Mouse (Mus musculus) hindbrain, embryonic 16.5 days (tissue): ENCODE data around the gene Tmem218. TPM values are rescaled to one million over a fixed set of nuclear protein-coding genes. Genes with fewer than 3 reads are reported as not detected.

Experiments used
- ATAC-seq: fragments of 200-750 bp; cut with Nextera tagmentation; 2 replicates; pipeline ENCODE4 v1.8.0; 2017; ENCODE audit warnings: moderate TSS enrichment, moderate library complexity
- H3K27ac ChIP-seq: fragments of 300-500 bp; sonication (generic); 2 replicates; pipeline ENCODE4 v1.5.1; 2014; ENCODE audit warnings: low read depth, mild to moderate bottlenecking, control low read depth, low read length, moderate library complexity
- H3K27me3 ChIP-seq: fragments of 300-500 bp; sonication (generic); replicated peaks from 2 replicates; pipeline ENCODE4 v1.6.1; 2014; ENCODE audit warnings: low read length; ENCODE audit not compliant: control insufficient read depth, insufficient read depth
- H3K36me3 ChIP-seq: fragments of 300-500 bp; sonication (generic); 2 replicates; pipeline ENCODE4 v1.6.1; 2014; ENCODE audit warnings: mild to moderate bottlenecking, low read length, moderate library complexity, mixed read lengths; ENCODE audit not compliant: control insufficient read depth, insufficient read depth
- H3K4me1 ChIP-seq: fragments of 300-500 bp; sonication (generic); 2 replicates; pipeline ENCODE4 v1.6.1; 2014; ENCODE audit warnings: low read depth, low read length; ENCODE audit not compliant: control insufficient read depth, insufficient read depth
- H3K4me2 ChIP-seq: fragments of 300-500 bp; sonication (generic); 2 replicates; pipeline ENCODE4 v1.6.1; 2014; ENCODE audit warnings: mild to moderate bottlenecking, low read length, control low read depth, moderate library complexity
- H3K4me3 ChIP-seq: fragments of 300-500 bp; sonication (generic); 2 replicates; pipeline ENCODE4 v1.5.1; 2014; ENCODE audit warnings: mild to moderate bottlenecking, low read length, control low read depth, moderate library complexity
- H3K9ac ChIP-seq: fragments of 300-500 bp; sonication (generic); 2 replicates; pipeline ENCODE4 v1.6.1; 2014; ENCODE audit warnings: low read depth, mild to moderate bottlenecking, control low read depth, low read length, moderate library complexity
- H3K9me3 ChIP-seq: fragments of 300-500 bp; sonication (generic); 2 replicates; pipeline ENCODE4 v1.6.1; 2014; ENCODE audit warnings: mild to moderate bottlenecking, low read length, moderate library complexity; ENCODE audit not compliant: control insufficient read depth
- WGBS: fragments of 180-500 bp; shearing (Covaris S2); extraction: QIAGEN DNeasy Blood & Tissue Kit; methylation state at CpG from one replicate; pipeline ENCODE4 v1.1.7; 2014; 5-methylcytosine and 5-hydroxymethylcytosine counted together
- polyA plus RNA-seq: library from polyadenylated mRNA; unstranded; fragments of >200 nt; fragmentation: Nextera tagmentation; extraction: Ambion mirVana; gene quantifications from 2 replicates; pipeline ENCODE4 v1.2.1, GENCODE M21; 2015

Tmem218 gene
- polyA plus RNA-seq, 1 experiment from 2014 or later: 11.0 TPM

DNA sequence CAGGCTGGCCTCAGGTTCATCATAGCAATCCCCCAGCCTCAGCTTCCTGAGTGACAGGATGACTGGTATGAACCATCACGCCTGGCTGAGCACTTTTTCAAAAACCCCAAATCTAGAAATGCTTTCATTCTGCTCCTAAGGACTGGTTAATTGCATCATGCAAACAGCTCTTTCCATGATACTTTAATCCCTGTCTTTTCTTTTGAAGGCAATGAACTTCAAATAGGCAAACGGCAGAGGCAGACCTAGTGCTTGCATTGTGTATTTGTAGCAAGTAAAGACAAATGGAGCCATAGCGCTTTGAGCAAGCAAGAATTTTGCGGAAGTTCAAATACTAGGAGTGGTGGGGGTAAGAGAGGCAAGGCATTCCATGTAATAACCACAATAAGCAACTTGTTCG, 26.4 kb upstream of the Tmem218 start:
- Histone ChIP-seq H3K27ac (no peak overlapping the region), H3K27me3 (no peaks in the 10 kb centered on the region), H3K9me3 (no peaks in the 10 kb centered on the region), H3K36me3 (no peaks in the 10 kb centered on the region), H3K9ac (no peak overlapping the region), H3K4me3 (no peak overlapping the region), H3K4me1 (peaks cover 10% of the 10 kb centered on the region), H3K4me2 (no peak overlapping the region)
- 53% methylated on average over 5 of the region's 5 CpGs for WGBS
- no peak for ATAC-seq

DNA sequence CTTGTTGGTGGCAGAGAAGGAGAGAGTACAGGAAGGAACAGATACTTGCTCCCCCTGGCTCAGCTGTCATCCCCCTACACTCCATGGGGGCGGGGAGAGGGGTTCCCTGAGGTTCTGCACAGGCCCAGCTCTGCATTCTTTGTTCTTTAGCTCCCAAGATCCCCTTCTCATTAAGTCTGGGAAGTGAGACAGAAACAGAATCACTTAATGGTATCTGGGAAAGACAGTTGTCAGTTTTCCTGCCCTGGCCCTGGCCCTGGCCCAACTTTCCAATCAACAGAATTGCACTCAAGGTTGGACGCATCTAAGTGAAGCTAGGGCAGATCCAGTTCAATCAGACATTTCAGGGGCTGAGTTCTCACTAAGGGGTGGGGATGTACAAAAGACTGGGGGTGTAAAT, 24.8 kb upstream of the Tmem218 start:
- Histone ChIP-seq H3K4me2 (no peak overlapping the region), H3K27ac (no peak overlapping the region), H3K27me3 (no peaks in the 10 kb centered on the region), H3K36me3 (no peaks in the 10 kb centered on the region), H3K9me3 (no peaks in the 10 kb centered on the region), H3K4me1 (peaks cover 8% of the 10 kb centered on the region), H3K9ac (no peak overlapping the region), H3K4me3 (no peak overlapping the region)
- no peak for ATAC-seq
- WGBS: 61% methylated on average over 2 of the region's 2 CpGs

DNA sequence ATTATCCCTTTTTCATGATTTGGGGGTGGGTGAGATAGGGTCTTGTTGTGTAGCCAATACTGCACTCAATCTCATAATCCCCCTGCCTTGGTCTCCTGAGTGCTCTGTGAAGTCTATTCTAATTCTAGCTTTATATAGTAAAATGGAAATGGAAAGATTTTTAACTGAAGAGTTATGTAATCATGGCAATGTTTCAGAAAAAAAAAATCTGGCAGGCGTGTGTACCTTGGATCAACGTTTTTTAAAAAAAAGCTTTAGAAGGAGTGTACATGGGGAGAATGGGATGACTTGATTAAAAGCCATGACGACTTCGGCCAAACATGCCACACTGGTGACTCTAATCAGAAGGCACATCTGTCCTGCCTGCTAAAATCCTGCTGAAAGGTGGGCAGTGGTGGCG, 20.6 kb upstream of the Tmem218 start:
- no peaks in the 10 kb centered on the region for H3K36me3 ChIP-seq
- H3K9me3 ChIP-seq: no peaks in the 10 kb centered on the region
- H3K27ac ChIP-seq: no peak overlapping the region
- no peak overlapping the region for H3K4me3 ChIP-seq
- WGBS: 86% methylated on average over 5 of the region's 5 CpGs
- no peak overlapping the region for H3K9ac ChIP-seq
- no peak for ATAC-seq
- H3K27me3 ChIP-seq: no peaks in the 10 kb centered on the region
- no peak overlapping the region for H3K4me2 ChIP-seq
- no peaks in the 10 kb centered on the region for H3K4me1 ChIP-seq

DNA sequence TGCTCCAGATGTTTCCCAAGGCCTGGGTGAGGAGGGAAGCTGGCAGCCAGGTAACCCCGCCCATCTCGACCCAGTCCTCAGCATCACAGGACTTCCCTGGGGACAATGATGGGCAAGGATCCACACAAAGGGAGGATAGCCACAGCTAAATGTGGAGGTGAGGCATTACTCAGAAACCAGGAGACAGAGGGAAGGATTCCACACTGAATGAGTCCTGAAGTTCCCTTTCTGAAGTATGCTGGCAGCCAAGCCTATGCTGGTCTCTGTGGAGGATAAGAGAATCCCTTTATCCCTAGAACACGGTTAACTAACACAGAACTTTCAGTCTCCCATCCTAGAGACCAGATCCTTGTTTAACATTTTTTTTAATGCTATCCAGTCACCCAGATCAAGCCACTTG, 20.0 kb upstream of the Tmem218 start:
- H3K36me3 ChIP-seq: no peaks in the 10 kb centered on the region
- 90% methylated on average over 3 of the region's 3 CpGs for WGBS
- no peaks in the 10 kb centered on the region for H3K27me3 ChIP-seq
- no peaks in the 10 kb centered on the region for H3K4me1 ChIP-seq
- H3K9me3 ChIP-seq: no peaks in the 10 kb centered on the region
- H3K4me2 ChIP-seq: no peak overlapping the region
- no peak for ATAC-seq
- no peak overlapping the region for H3K9ac ChIP-seq
- H3K27ac ChIP-seq: no peak overlapping the region
- no peak overlapping the region for H3K4me3 ChIP-seq

DNA sequence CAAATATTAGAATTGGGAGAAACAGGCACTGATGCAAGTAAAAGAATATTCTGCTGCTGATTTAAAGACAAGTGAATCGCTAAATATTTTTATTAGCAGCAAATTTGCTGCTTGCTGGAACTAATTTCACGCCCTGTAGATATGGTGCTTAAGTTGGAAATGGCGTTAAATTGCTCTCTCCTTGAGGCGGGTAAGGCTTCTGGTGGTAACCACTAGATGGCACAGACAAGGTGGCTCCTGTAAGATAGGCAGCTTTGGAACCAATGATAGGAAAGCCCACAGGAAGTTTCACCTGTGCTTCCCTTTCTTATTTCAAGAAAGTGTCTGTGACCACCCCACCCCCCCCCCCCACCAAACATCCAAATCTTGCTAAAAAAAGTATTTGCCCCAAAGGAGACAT, 11.0 kb upstream of the Tmem218 start:
- H3K4me1 ChIP-seq: no peaks in the 10 kb centered on the region
- H3K4me3 ChIP-seq: no peak overlapping the region
- no peak overlapping the region for H3K27ac ChIP-seq
- H3K4me2 ChIP-seq: no peak overlapping the region
- H3K36me3 ChIP-seq: no peaks in the 10 kb centered on the region
- ATAC-seq: no peak
- H3K27me3 ChIP-seq: no peaks in the 10 kb centered on the region
- H3K9ac ChIP-seq: no peak overlapping the region
- 80% methylated on average over 4 of the region's 4 CpGs for WGBS
- H3K9me3 ChIP-seq: no peaks in the 10 kb centered on the region

DNA sequence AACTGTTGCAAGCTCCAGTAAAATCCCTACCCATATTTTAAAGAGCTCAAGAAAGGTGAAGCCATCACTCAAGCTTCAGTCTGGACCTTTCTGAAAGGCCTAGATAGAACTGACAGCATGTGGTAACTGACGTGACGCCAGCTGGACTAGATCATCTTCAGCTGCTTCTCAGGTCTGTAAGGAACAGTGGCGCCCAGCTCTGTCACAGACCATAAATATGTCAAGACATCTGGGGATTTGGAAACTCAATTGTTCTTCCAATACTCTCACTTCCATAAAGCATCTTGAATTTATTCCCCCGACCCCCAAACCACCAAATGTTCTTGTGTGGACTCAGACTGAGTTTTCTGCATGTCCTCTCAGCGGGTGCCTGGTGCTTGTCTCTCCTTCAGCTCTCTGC, 7.6 kb upstream of the Tmem218 start:
- no peaks in the 10 kb centered on the region for H3K4me1 ChIP-seq
- no peak overlapping the region for H3K27ac ChIP-seq
- H3K27me3 ChIP-seq: no peaks in the 10 kb centered on the region
- no peaks in the 10 kb centered on the region for H3K36me3 ChIP-seq
- no peak overlapping the region for H3K4me2 ChIP-seq
- H3K4me3 ChIP-seq: no peak overlapping the region
- no peak overlapping the region for H3K9ac ChIP-seq
- WGBS: 93% methylated on average over 5 of the region's 5 CpGs
- ATAC-seq: no peak
- H3K9me3 ChIP-seq: no peaks in the 10 kb centered on the region

DNA sequence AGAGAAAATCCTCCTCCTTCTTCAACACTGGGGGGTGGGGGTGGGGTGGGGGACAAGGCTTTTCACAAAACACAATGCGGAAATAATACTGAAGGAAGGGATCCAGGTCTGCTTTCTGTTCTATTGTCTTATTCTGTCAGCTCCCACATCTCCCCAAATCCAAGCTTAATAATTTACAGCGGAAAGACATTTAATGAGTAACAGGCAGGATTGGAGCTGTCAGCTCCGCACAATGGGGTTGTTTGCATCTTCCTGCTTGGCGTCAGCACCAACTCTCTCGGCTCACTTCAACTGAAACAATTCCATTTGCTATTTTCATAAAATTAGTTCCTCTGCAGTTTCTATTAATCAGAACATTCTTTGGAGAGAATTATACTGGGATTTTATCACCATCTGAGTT, 4.1 kb upstream of the Tmem218 start:
- Histone ChIP-seq H3K4me2 (no peak overlapping the region), H3K4me3 (no peak overlapping the region), H3K9ac (no peak overlapping the region), H3K36me3 (no peaks in the 10 kb centered on the region), H3K27me3 (no peaks in the 10 kb centered on the region), H3K27ac (no peak overlapping the region), H3K9me3 (no peaks in the 10 kb centered on the region), H3K4me1 (peaks cover 10% of the 10 kb centered on the region)
- no peak for ATAC-seq
- 36% methylated on average over 5 of the region's 5 CpGs for WGBS

DNA sequence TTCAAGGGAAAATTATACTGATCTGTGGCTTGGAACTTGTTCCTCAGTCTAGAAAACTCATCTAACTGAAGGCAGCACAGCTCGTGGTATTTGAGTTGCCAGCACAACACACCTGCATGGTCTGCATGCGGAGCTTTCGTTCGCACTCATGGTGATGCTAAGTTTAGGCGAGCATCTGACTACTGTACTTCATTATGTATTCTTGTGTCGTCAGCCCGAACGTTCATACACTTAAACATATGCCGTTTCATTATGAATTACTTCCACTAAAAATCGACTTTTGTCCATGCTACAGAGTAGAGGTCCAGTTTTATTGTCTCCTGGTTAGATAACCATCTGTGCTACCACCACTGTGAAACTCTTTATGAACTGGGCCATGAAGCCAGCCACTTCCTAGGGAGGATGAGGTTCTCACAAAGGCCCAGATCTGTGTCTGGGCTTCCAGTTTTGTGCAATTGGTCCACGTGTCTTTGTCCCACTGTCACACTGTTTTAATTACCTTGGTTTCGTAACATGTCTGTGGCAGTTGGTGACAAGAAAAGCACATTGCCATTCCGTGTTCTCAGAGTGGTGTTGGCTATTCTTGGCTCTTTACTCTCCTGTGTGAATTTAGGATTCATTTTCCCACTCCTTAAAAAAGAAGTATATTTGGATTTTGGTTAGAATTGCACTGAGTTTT, 5.2 kb downstream of the Tmem218 start:
- WGBS: 84% methylated on average over 13 of the region's 13 CpGs
- H3K4me1 ChIP-seq: peaks cover 5% of the 10 kb centered on the region

DNA sequence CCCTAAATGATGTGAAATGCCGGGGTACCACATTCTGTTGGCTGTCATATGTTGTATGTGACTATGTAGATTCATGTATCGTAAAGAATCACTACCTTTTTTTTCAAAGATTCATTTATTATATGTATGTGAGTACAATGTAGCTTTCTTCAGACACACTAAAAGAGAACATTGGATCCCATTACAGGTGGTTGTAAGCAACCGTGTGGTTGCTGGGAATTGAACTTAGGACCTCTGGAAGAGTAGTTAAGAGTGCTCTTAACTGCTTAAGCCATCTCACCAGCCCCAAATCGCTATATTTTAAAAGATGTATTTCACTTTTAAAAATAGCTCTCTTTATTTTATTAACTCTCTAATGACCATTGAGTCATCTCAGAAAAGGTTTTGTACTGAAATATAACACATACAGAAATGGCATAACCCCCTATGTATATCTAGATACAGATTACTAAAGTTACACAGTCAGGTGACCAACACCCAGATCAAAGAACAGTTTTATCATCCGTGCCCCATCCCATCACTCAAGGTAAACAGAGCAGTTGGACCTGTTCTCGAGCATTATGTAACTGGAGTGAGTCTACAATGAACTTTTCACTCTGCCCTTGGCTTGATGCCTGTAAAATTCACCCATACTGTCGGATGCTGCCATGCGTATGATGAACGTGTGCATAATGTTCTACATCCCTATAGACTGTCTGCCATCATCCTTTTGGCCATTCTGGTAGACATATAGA, 6.5 kb downstream of the Tmem218 start:
- H3K4me1 ChIP-seq: no peaks in the 10 kb centered on the region; the same call in 1 of the 2 replicates
- no peak overlapping the region for H3K4me2 ChIP-seq
- H3K9me3 ChIP-seq: no peaks in the 10 kb centered on the region
- no peaks in the 10 kb centered on the region for H3K36me3 ChIP-seq
- H3K27ac ChIP-seq: no peak overlapping the region
- no peak for ATAC-seq
- WGBS: 90% methylated on average over 9 of the region's 9 CpGs
- no peak overlapping the region for H3K4me3 ChIP-seq
- H3K9ac ChIP-seq: no peak overlapping the region
- no peaks in the 10 kb centered on the region for H3K27me3 ChIP-seq

More for the DNA sequence above, 5.2 kb downstream of the Tmem218 start:
- Histone ChIP-seq H3K36me3 (no peaks in the 10 kb centered on the region), H3K4me2 (no peak overlapping the region), H3K27me3 (no peaks in the 10 kb centered on the region), H3K9ac (no peak overlapping the region), H3K27ac (no peak overlapping the region), H3K9me3 (no peaks in the 10 kb centered on the region), H3K4me3 (no peak overlapping the region)
- no peak for ATAC-seq
